Comparison of ENCODE assay signal across 7 mouse cellular contexts in genomic region chr2:29060135-29060597, GRCm38 (mm10). TPM values are rescaled to one million over a fixed set of nuclear protein-coding genes. Genes with fewer than 3 reads are reported as not detected.
DNase-seq lines count a peak whose midpoint lies in the region; ATAC-seq lines count a peak whose summit lies in the region.

Gene Ttf1 (plus strand): TSS chr2:29060262.

- no peaks in the 10 kb centered on the region for H3K36me3 ChIP-seq in intestine, embryonic 16.5 days (ENCODE audit: control insufficient read depth, insufficient read depth, low read length)
- no peaks in the 10 kb centered on the region for H3K36me3 ChIP-seq in midbrain, embryonic 11.5 days (ENCODE audit: control insufficient read depth, insufficient read depth, low read length)

- H3K4me3 ChIP-seq in intestine, embryonic 16.5 days (ENCODE audit: low read length): peak within 1 kb of the TSS; percentile 88
- peak within 1 kb of the TSS; percentile 90 for H3K4me3 ChIP-seq in midbrain, embryonic 11.5 days (ENCODE audit: low read depth, low read length)

- WGBS in intestine, embryonic 16.5 days: under 1% methylated on average over 41 of the region's 41 CpGs
- WGBS in midbrain, embryonic 11.5 days: 0% methylated on average over 41 of the region's 41 CpGs

- no peaks in the 10 kb centered on the region for H3K27me3 ChIP-seq in intestine, embryonic 16.5 days (replicated peaks; ENCODE audit: control insufficient read depth, insufficient read depth, low read length)
- no peaks in the 10 kb centered on the region; the same call in 1 of the 2 replicates for H3K27me3 ChIP-seq in midbrain, embryonic 11.5 days (ENCODE audit: control insufficient read depth, insufficient read depth, low read length)

- H3K27ac ChIP-seq in intestine, embryonic 16.5 days (ENCODE audit: low read length): peak within 1 kb of the TSS; percentile 98
- peak within 1 kb of the TSS; percentile 90 for H3K27ac ChIP-seq in midbrain, embryonic 11.5 days (ENCODE audit: low read depth, low read length)

- peak; percentile 75 for DNase-seq in adrenal gland, adult 18-20 months (ENCODE audit: low spot score in 2 of 2)
- peak; percentile 98 for DNase-seq in embryo, embryonic 11 days
- peak; percentile 86 for DNase-seq in gastrocnemius, postnatal 25 days
- peak; percentile 90 to 91 for DNase-seq in left cerebral cortex, postnatal 36 days (ENCODE audit: low spot score in 2 of 2)
- peak; percentile 99 for DNase-seq in midbrain, embryonic 11.5 days (ENCODE audit: low spot score, missing footprints)
- peak; percentile 87 for DNase-seq in skeletal muscle tissue, adult 2 months (ENCODE audit: low read depth, low spot score)

- intact Hi-C loops in left cerebral cortex, postnatal 36 days (cut with DNase I): no loop called here

- H3K9ac ChIP-seq in intestine, embryonic 16.5 days (ENCODE audit: low read depth, low read length): peak within 1 kb of the TSS; percentile 86
- peak within 1 kb of the TSS; percentile 71 for H3K9ac ChIP-seq in midbrain, embryonic 11.5 days (ENCODE audit: low read length)

- ATAC-seq in intestine, embryonic 16.5 days: peak; percentile 97
- peak; percentile 97 for ATAC-seq in midbrain, embryonic 11.5 days (ENCODE audit: low FRiP score)

- H3K4me2 ChIP-seq in intestine, embryonic 16.5 days (ENCODE audit: low read depth, low read length): peak within 1 kb of the TSS; percentile 56
- H3K4me2 ChIP-seq in midbrain, embryonic 11.5 days: peak within 1 kb of the TSS; percentile 90

- no peaks in the 10 kb centered on the region for H3K9me3 ChIP-seq in intestine, embryonic 16.5 days (ENCODE audit: control insufficient read depth, low read length)
- no peaks in the 10 kb centered on the region for H3K9me3 ChIP-seq in midbrain, embryonic 11.5 days (ENCODE audit: control insufficient read depth, low read length)

- peaks cover 8% of the 10 kb centered on the region for H3K4me1 ChIP-seq in intestine, embryonic 16.5 days (ENCODE audit: control insufficient read depth, insufficient read depth, low read length)
- H3K4me1 ChIP-seq in midbrain, embryonic 11.5 days (ENCODE audit: control insufficient read depth, insufficient read depth, low read length): peaks cover 6% of the 10 kb centered on the region

RNA-seq across cellular contexts. Expression of gene Ttf1, which starts in this region (rescaled TPM):
- total RNA-seq in adrenal gland, adult 18-20 months (2021): 10 to 100 TPM; 12.6 to 14.8 TPM
- total RNA-seq in gastrocnemius, postnatal 25 days (2021): 1 to 10 TPM; 4.0 to 4.5 TPM
- polyA plus RNA-seq in intestine, embryonic 16.5 days (2015; fragmentation: Nextera tagmentation; extraction: Ambion mirVana): 7.6 and 9.2 TPM in 2 replicates
- 10 to 100 TPM in 1 of 2 experiments, 1 to 10 TPM in 1; 8.8 to 12.0 TPM for total RNA-seq in left cerebral cortex, postnatal 36 days (2021)
- 11.4 and 13.8 TPM in 2 replicates for polyA plus RNA-seq in midbrain, embryonic 11.5 days (2014; fragmentation: Nextera tagmentation; extraction: Ambion mirVana)

Comparison
In these comparisons a context has a peak if more than half of its experiments do, and no peak if none do; other contexts are left out.
1. Peak in every context shown above with its lines: DNase-seq, ATAC-seq, H3K4me3 ChIP-seq and H3K27ac ChIP-seq.